Mouse (Mus musculus): ENCODE results near the gene Gm32717. TPM values are rescaled to one million over a fixed set of nuclear protein-coding genes. Genes with fewer than 3 reads are reported as not detected.
"Not testable (repeated sequence)": the region's sequence is repeated elsewhere in the genome, so short reads cannot be mapped to it uniquely, and the experiment has no call there.

Gm32717 gene
- polyA plus RNA-seq (2015; fragmentation: Nextera tagmentation; extraction: Ambion mirVana) = not detected in 2 replicates

- H3K36me3 ChIP-seq (replicated peaks); H3K27me3 ChIP-seq; H3K4me3 ChIP-seq (replicated peaks); H3K4me1 ChIP-seq (replicated peaks); H3K4me2 ChIP-seq; H3K27ac ChIP-seq (replicated peaks); H3K9me3 ChIP-seq (replicated peaks); H3K9ac ChIP-seq; ATAC-seq (ENCODE audit: insufficient read depth): not testable (repeated sequence)
- no CpG with 5 or more reads among the region's 13 CpGs for WGBS (ENCODE audit: insufficient replicate concordance)
These were observed at the start of gene Gm32717 for GRCm38 (mm10) chr10:118240680-118241079. Gene Gm32717 (minus strand): TSS chr10:118240780.

GRCm38 (mm10) chr10:118283016-118283415 is 42.4 kb upstream of the Gm32717 start:
- not testable (repeated sequence) for H3K9me3 ChIP-seq (replicated peaks); H3K27ac ChIP-seq (replicated peaks); H3K4me2 ChIP-seq; ATAC-seq (ENCODE audit: insufficient read depth); H3K9ac ChIP-seq; H3K36me3 ChIP-seq (replicated peaks); H3K4me3 ChIP-seq (replicated peaks); H3K27me3 ChIP-seq; H3K4me1 ChIP-seq (replicated peaks)
- WGBS (ENCODE audit: insufficient replicate concordance) = 66% methylated on average over 4 of the region's 5 CpGs

- not testable (repeated sequence) for ATAC-seq (ENCODE audit: insufficient read depth); H3K4me2 ChIP-seq; H3K27me3 ChIP-seq; H3K4me3 ChIP-seq (replicated peaks); H3K9me3 ChIP-seq (replicated peaks); H3K36me3 ChIP-seq (replicated peaks); H3K27ac ChIP-seq (replicated peaks); H3K4me1 ChIP-seq (replicated peaks); H3K9ac ChIP-seq
- 69% methylated on average over 7 of the region's 7 CpGs for WGBS (ENCODE audit: insufficient replicate concordance)
These were observed 42.0 kb upstream of the Gm32717 start for GRCm38 (mm10) chr10:118282565-118282964.

GRCm38 (mm10) chr10:118278069-118278468 is 37.5 kb upstream of the Gm32717 start:
- WGBS (ENCODE audit: insufficient replicate concordance) = no CpG with 5 or more reads among the region's 4 CpGs
- not testable (repeated sequence) for H3K36me3 ChIP-seq (replicated peaks); ATAC-seq (ENCODE audit: insufficient read depth); H3K4me1 ChIP-seq (replicated peaks); H3K9me3 ChIP-seq (replicated peaks); H3K27me3 ChIP-seq; H3K27ac ChIP-seq (replicated peaks); H3K9ac ChIP-seq; H3K4me2 ChIP-seq; H3K4me3 ChIP-seq (replicated peaks)

- ATAC-seq (ENCODE audit: insufficient read depth); H3K4me1 ChIP-seq (replicated peaks); H3K36me3 ChIP-seq (replicated peaks); H3K4me3 ChIP-seq (replicated peaks); H3K4me2 ChIP-seq; H3K9ac ChIP-seq; H3K27ac ChIP-seq (replicated peaks); H3K27me3 ChIP-seq; H3K9me3 ChIP-seq (replicated peaks): not testable (repeated sequence)
- 90% methylated on average over 1 of the region's 2 CpGs for WGBS (ENCODE audit: insufficient replicate concordance)
These were observed 30.8 kb upstream of the Gm32717 start for GRCm38 (mm10) chr10:118271416-118271815.

GRCm38 (mm10) chr10:118268812-118269211 is 28.2 kb upstream of the Gm32717 start:
- H3K27ac ChIP-seq (replicated peaks); H3K4me2 ChIP-seq; H3K4me3 ChIP-seq (replicated peaks); H3K27me3 ChIP-seq; ATAC-seq (ENCODE audit: insufficient read depth); H3K36me3 ChIP-seq (replicated peaks); H3K4me1 ChIP-seq (replicated peaks); H3K9ac ChIP-seq; H3K9me3 ChIP-seq (replicated peaks): not testable (repeated sequence)
- WGBS (ENCODE audit: insufficient replicate concordance) = 0% methylated on average over 1 of the region's 8 CpGs

GRCm38 (mm10) chr10:118258388-118258787 is 17.8 kb upstream of the Gm32717 start, which contains the start of gene Gm32802:
Gene Gm32802 (plus strand): TSS chr10:118258688.
- ATAC-seq (ENCODE audit: insufficient read depth); H3K4me2 ChIP-seq; H3K9me3 ChIP-seq (replicated peaks); H3K4me3 ChIP-seq (replicated peaks); H3K27me3 ChIP-seq; H3K27ac ChIP-seq (replicated peaks); H3K4me1 ChIP-seq (replicated peaks); H3K9ac ChIP-seq; H3K36me3 ChIP-seq (replicated peaks): not testable (repeated sequence)
- no CpG with 5 or more reads among the region's 13 CpGs for WGBS (ENCODE audit: insufficient replicate concordance)

GRCm38 (mm10) chr10:118250852-118251295 is 10.3 kb upstream of the Gm32717 start:
- WGBS (ENCODE audit: insufficient replicate concordance) = 42% methylated on average over 10 of the region's 10 CpGs
- Histone ChIP-seq H3K4me3 (replicated peaks) (no peak overlapping the region), H3K4me2 (no peak overlapping the region), H3K36me3 (replicated peaks) (no peaks in the 10 kb centered on the region), H3K9me3 (replicated peaks) (no peaks in the 10 kb centered on the region), H3K4me1 (replicated peaks) (no peaks in the 10 kb centered on the region), H3K9ac (no peak overlapping the region), H3K27ac (replicated peaks) (no peak overlapping the region), H3K27me3 (no peaks in the 10 kb centered on the region)
- no peak for ATAC-seq (ENCODE audit: insufficient read depth)

GRCm38 (mm10) chr10:118249006-118249595 is 8.5 kb upstream of the Gm32717 start:
- 65% methylated on average over 11 of the region's 11 CpGs for WGBS (ENCODE audit: insufficient replicate concordance)
- not testable (repeated sequence) for ATAC-seq (ENCODE audit: insufficient read depth); H3K36me3 ChIP-seq (replicated peaks)

GRCm38 (mm10) chr10:118232607-118233006 is 8.0 kb downstream of the Gm32717 start:
- not testable (repeated sequence) for H3K9ac ChIP-seq; H3K36me3 ChIP-seq (replicated peaks); H3K27me3 ChIP-seq; H3K4me2 ChIP-seq; H3K9me3 ChIP-seq (replicated peaks); H3K4me3 ChIP-seq (replicated peaks); ATAC-seq (ENCODE audit: insufficient read depth); H3K27ac ChIP-seq (replicated peaks); H3K4me1 ChIP-seq (replicated peaks)
- WGBS (ENCODE audit: insufficient replicate concordance) = 61% methylated on average over 2 of the region's 5 CpGs

More at GRCm38 (mm10) chr10:118249006-118249595, 8.5 kb upstream of the Gm32717 start:
- H3K9me3 ChIP-seq (replicated peaks); H3K27ac ChIP-seq (replicated peaks); H3K9ac ChIP-seq; H3K4me1 ChIP-seq (replicated peaks); H3K27me3 ChIP-seq; H3K4me2 ChIP-seq; H3K4me3 ChIP-seq (replicated peaks): not testable (repeated sequence)

- 80% methylated on average over 1 of the region's 2 CpGs for WGBS (ENCODE audit: insufficient replicate concordance)
These were observed 13.0 kb downstream of the Gm32717 start for GRCm38 (mm10) chr10:118227629-118228028.

More at GRCm38 (mm10) chr10:118227629-118228028, 13.0 kb downstream of the Gm32717 start:
- H3K4me2 ChIP-seq; H3K4me3 ChIP-seq (replicated peaks); H3K4me1 ChIP-seq (replicated peaks); H3K9me3 ChIP-seq (replicated peaks); H3K9ac ChIP-seq; H3K36me3 ChIP-seq (replicated peaks); H3K27ac ChIP-seq (replicated peaks); ATAC-seq (ENCODE audit: insufficient read depth); H3K27me3 ChIP-seq: not testable (repeated sequence)

All from liver, embryonic 15.5 days (tissue).